Mouse (Mus musculus): ENCODE data around the gene Stambp. TPM values are rescaled to one million over a fixed set of nuclear protein-coding genes. Genes with fewer than 3 reads are reported as not detected.

Gene Stambp
- polyA plus RNA-seq, 1 experiment, result 8.9 TPM

DNA sequence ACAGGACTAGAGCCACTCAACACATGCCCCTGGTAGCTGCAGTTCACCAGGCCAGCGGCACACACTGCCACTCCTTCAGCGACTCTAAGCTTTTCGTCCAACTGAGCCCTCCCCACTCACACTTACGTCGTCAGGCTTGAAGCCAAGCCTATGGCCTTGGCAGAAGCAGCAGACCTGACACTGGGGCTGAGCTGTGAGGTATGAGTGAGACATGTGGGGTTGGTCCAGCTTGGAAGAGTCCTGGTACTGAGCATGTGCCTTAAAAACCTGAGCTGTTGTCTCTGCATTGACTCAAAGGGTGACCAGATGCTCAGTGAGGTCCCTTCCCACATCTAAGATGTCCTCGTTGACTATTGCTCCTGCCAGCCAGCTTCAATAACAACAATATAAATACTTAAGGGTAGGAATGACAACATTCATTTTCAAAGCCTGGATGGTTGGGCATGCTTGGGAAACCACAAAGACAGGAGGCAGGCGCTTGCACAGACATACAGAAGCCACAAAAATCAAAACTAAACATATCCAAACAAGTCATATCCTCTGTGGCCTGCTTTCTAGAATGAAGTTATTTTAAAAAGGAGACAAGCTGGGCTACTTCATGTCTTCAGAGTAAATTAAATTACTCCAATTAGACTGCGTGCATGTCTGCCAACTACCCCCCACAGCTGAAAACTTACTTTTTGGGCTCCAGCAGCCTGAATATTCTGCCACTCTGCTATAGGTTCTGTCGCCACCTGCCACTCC is 76.3 kb downstream of the Stambp start:
- Histone ChIP-seq H3K27me3 (ENCODE audit: control insufficient read depth, insufficient read depth, low read length, poor library complexity, severe bottlenecking) (no peaks in the 10 kb centered on the region), H3K9ac (ENCODE audit: low read depth, poor library complexity, severe bottlenecking) (no peak overlapping the region), H3K4me3 (ENCODE audit: low read depth, low read length) (no peak overlapping the region), H3K9me3 (replicated peaks; ENCODE audit: control insufficient read depth, insufficient read depth, low read length, poor library complexity, severe bottlenecking) (no peaks in the 10 kb centered on the region), H3K27ac (ENCODE audit: insufficient read depth, low read length) (no peak overlapping the region), H3K4me1 (ENCODE audit: control insufficient read depth, insufficient read depth, low read length) (no peaks in the 10 kb centered on the region), H3K36me3 (ENCODE audit: control insufficient read depth, insufficient read depth, low read length, poor library complexity, severe bottlenecking) (peaks cover 7% of the 10 kb centered on the region; the same call in 1 of the 2 replicates)
- TF ChIP-seq EP300 (IDR thresholded peaks at IDR 0.05; ENCODE audit: insufficient read depth, low read depth, low read length) (no peak), CTCF (IDR thresholded peaks at IDR 0.05; ENCODE audit: low read depth, low read length) (no peak), POLR2A (IDR thresholded peaks at IDR 0.05; ENCODE audit: insufficient read depth, low read length) (no peak)

Other genes starting within 250 kb of the Stambp start
- gene Mthfd2, start 246.8 kb downstream of the Stambp start, polyA plus RNA-seq (2011; ENCODE audit: insufficient read depth, insufficient read length, low read depth, missing spikeins), result 58.4 and 63.8 TPM in 2 replicates
- 49.5 and 62.1 TPM in 2 replicates for gene Mob1a, start 246.7 kb downstream of the Stambp start, polyA plus RNA-seq (2011; ENCODE audit: insufficient read depth, insufficient read length, low read depth, missing spikeins)
- 37.9 and 38.1 TPM in 2 replicates for gene Bola3, start 223.6 kb downstream of the Stambp start, polyA plus RNA-seq (2011; ENCODE audit: insufficient read depth, insufficient read length, low read depth, missing spikeins)
- gene Tet3, start 113.6 kb downstream of the Stambp start, polyA plus RNA-seq (2011; ENCODE audit: insufficient read depth, insufficient read length, low read depth, missing spikeins), result 7.4 and 8.3 TPM in 2 replicates
- 42.8 and 48.0 TPM in 2 replicates for gene Dguok, start 65.8 kb downstream of the Stambp start, polyA plus RNA-seq (2011; ENCODE audit: insufficient read depth, insufficient read length, low read depth, missing spikeins)
- 1.9 and 2.1 TPM in 2 replicates for gene Actg2, start 36.5 kb downstream of the Stambp start, polyA plus RNA-seq (2011; ENCODE audit: insufficient read depth, insufficient read length, low read depth, missing spikeins)
- gene Clec4f, start 83.5 kb upstream of the Stambp start, polyA plus RNA-seq (2011; ENCODE audit: insufficient read depth, insufficient read length, low read depth, missing spikeins), result not detected in 2 replicates
- not detected in 2 replicates for gene Cd207, start 105.1 kb upstream of the Stambp start, polyA plus RNA-seq (2011; ENCODE audit: insufficient read depth, insufficient read length, low read depth, missing spikeins)
- not detected in 2 replicates for gene Vax2, start 138.5 kb upstream of the Stambp start, polyA plus RNA-seq (2011; ENCODE audit: insufficient read depth, insufficient read length, low read depth, missing spikeins)
- gene Atp6v1b1, start 170.3 kb upstream of the Stambp start, polyA plus RNA-seq (2011; ENCODE audit: insufficient read depth, insufficient read length, low read depth, missing spikeins), result not detected in 2 replicates
- not detected in 2 replicates for gene Ankrd53, start 189.9 kb upstream of the Stambp start, polyA plus RNA-seq (2011; ENCODE audit: insufficient read depth, insufficient read length, low read depth, missing spikeins)
- gene Tex261, start 203.1 kb upstream of the Stambp start, polyA plus RNA-seq (2011; ENCODE audit: insufficient read depth, insufficient read length, low read depth, missing spikeins), result 26.2 and 28.9 TPM in 2 replicates
- 8.4 and 11.8 TPM in 2 replicates for gene Nagk, start 222.3 kb upstream of the Stambp start, polyA plus RNA-seq (2011; ENCODE audit: insufficient read depth, insufficient read length, low read depth, missing spikeins)

Data from ES-Bruce4 (cell line).